7 mouse cellular contexts compared by ENCODE assay signal in genomic region chr14:40965507-40966356, GRCm38 (mm10). TPM values are rescaled to one million over a fixed set of nuclear protein-coding genes. Genes with fewer than 3 reads are reported as not detected.
A peak's percentile ranks its signal among the peaks of the same experiment; 100 is the strongest.
DNase-seq lines count a peak whose midpoint lies in the region; ATAC-seq lines count a peak whose summit lies in the region.

No protein-coding gene starts in this region.

- DNase-seq in urinary bladder, postnatal 25 days (ENCODE audit: low spot score), result peak; percentile 31
- DNase-seq in urinary bladder, postnatal 10 days (ENCODE audit: low spot score), result no peak
- peak; percentile 42 for DNase-seq in embryo, embryonic 10.5 days (ENCODE audit: low spot score)
- peak; percentile 57 for DNase-seq in hindbrain, embryonic 10.5 days (ENCODE audit: low spot score)
- peak; percentile 44 for DNase-seq in midbrain, embryonic 14.5 days
- DNase-seq in layer of hippocampus, adult 11-12 months (ENCODE audit: low spot score), result no peak

- peaks cover 16% of the 10 kb centered on the region for H3K27me3 ChIP-seq in hindbrain, embryonic 10.5 days (ENCODE audit: insufficient read depth, poor library complexity, severe bottlenecking)
- H3K27me3 ChIP-seq in limb, embryonic 12.5 days, result no peaks in the 10 kb centered on the region
- no peaks in the 10 kb centered on the region for H3K27me3 ChIP-seq in midbrain, embryonic 14.5 days (ENCODE audit: control insufficient read depth, insufficient read depth, low read length)

- H3K4me1 ChIP-seq in hindbrain, embryonic 10.5 days (replicated peaks), result peaks cover 54% of the 10 kb centered on the region
- H3K4me1 ChIP-seq in limb, embryonic 12.5 days (replicated peaks), result peaks cover 26% of the 10 kb centered on the region
- H3K4me1 ChIP-seq in midbrain, embryonic 14.5 days (ENCODE audit: control insufficient read depth, insufficient read depth, low read length), result peaks cover 35% of the 10 kb centered on the region

- H3K4me2 ChIP-seq in limb, embryonic 12.5 days, result peak overlapping the region; percentile 81
- peak overlapping the region; percentile 93 for H3K4me2 ChIP-seq in midbrain, embryonic 14.5 days (ENCODE audit: low read length)

- H3K9ac ChIP-seq in limb, embryonic 12.5 days (replicated peaks), result peak overlapping the region; percentile 85
- H3K9ac ChIP-seq in midbrain, embryonic 14.5 days (replicated peaks; ENCODE audit: low read length), result peak overlapping the region; percentile 93

- H3K9me3 ChIP-seq in hindbrain, embryonic 10.5 days, result no peaks in the 10 kb centered on the region
- no peaks in the 10 kb centered on the region for H3K9me3 ChIP-seq in limb, embryonic 12.5 days
- no peaks in the 10 kb centered on the region for H3K9me3 ChIP-seq in midbrain, embryonic 14.5 days (ENCODE audit: control insufficient read depth, low read length)

- under 1% methylated on average over 15 of the region's 15 CpGs for WGBS in hindbrain, embryonic 10.5 days
- under 1% methylated on average over 15 of the region's 15 CpGs for WGBS in limb, embryonic 12.5 days
- WGBS in midbrain, embryonic 14.5 days, result under 1% methylated on average over 15 of the region's 15 CpGs

- peak overlapping the region; percentile 75 for H3K4me3 ChIP-seq in hindbrain, embryonic 10.5 days
- peak overlapping the region; percentile 82 for H3K4me3 ChIP-seq in limb, embryonic 12.5 days (replicated peaks)
- peak overlapping the region; percentile 93 for H3K4me3 ChIP-seq in midbrain, embryonic 14.5 days (replicated peaks; ENCODE audit: low read depth, low read length)

- peak; percentile 11; the same call in 1 of the 2 replicates for ATAC-seq in limb, embryonic 12.5 days (ENCODE audit: insufficient number of reproducible peaks, insufficient read depth, low FRiP score, low TSS enrichment, low read depth)
- ATAC-seq in midbrain, embryonic 14.5 days (ENCODE audit: low FRiP score, low TSS enrichment), result peak; percentile 2

- H3K27ac ChIP-seq in hindbrain, embryonic 10.5 days, result peak overlapping the region; percentile 97
- H3K27ac ChIP-seq in limb, embryonic 12.5 days, result peak overlapping the region; percentile 91
- H3K27ac ChIP-seq in midbrain, embryonic 14.5 days (replicated peaks; ENCODE audit: low read depth, low read length), result peak overlapping the region; percentile 86

- H3K36me3 ChIP-seq in hindbrain, embryonic 10.5 days, result no peaks in the 10 kb centered on the region
- no peaks in the 10 kb centered on the region for H3K36me3 ChIP-seq in limb, embryonic 12.5 days
- H3K36me3 ChIP-seq in midbrain, embryonic 14.5 days (ENCODE audit: control insufficient read depth, insufficient read depth, low read length), result no peaks in the 10 kb centered on the region

RNA-seq across cellular contexts. Expression of gene Tspan14, which starts 0.9 kb away (rescaled TPM):
- polyA plus RNA-seq in hindbrain, embryonic 10.5 days (2016; fragmentation: Nextera tagmentation; extraction: Ambion mirVana), result 95.5 and 95.7 TPM in 2 replicates
- 68.4 and 70.1 TPM in 2 replicates for polyA plus RNA-seq in limb, embryonic 12.5 days (2016; fragmentation: Nextera tagmentation; extraction: Ambion mirVana)
- 57.2 and 79.6 TPM in 2 replicates for polyA plus RNA-seq in midbrain, embryonic 14.5 days (2014; fragmentation: Nextera tagmentation; extraction: Ambion mirVana)

RNA-seq across cellular contexts. Expression of gene Fam213a, which starts 47.9 kb away (rescaled TPM):
- 45.2 and 52.6 TPM in 2 replicates for polyA plus RNA-seq in hindbrain, embryonic 10.5 days (2016; fragmentation: Nextera tagmentation; extraction: Ambion mirVana)
- 35.3 and 39.4 TPM in 2 replicates for polyA plus RNA-seq in limb, embryonic 12.5 days (2016; fragmentation: Nextera tagmentation; extraction: Ambion mirVana)
- 70.4 and 80.1 TPM in 2 replicates for polyA plus RNA-seq in midbrain, embryonic 14.5 days (2014; fragmentation: Nextera tagmentation; extraction: Ambion mirVana)

Comparison
In these comparisons a context has a peak if more than half of its experiments do, and no peak if none do; other contexts are left out.
1. DNase-seq: peak in urinary bladder, postnatal 25 days (single experiment), embryo, embryonic 10.5 days (single experiment), hindbrain, embryonic 10.5 days (single experiment) and midbrain, embryonic 14.5 days (single experiment); none in urinary bladder, postnatal 10 days (single experiment) and layer of hippocampus, adult 11-12 months (single experiment).
2. Peak in every context shown above with its lines, with median percentiles within 50 percentile points of each other: H3K27ac ChIP-seq and H3K4me3 ChIP-seq.